Mouse (Mus musculus): Measurements from ENCODE around the gene Smyd3. TPM values are rescaled to one million over a fixed set of nuclear protein-coding genes. Genes with fewer than 3 reads are reported as not detected.

Smyd3 gene
- polyA plus RNA-seq (2011; ENCODE audit: insufficient read depth, insufficient read length, low read depth, missing spikeins) = 40.2 and 44.0 TPM in 2 replicates

GRCm38 (mm10) chr1:179517713-179518465 lies at the start of gene Smyd3:
TSS of gene Smyd3 (minus strand) at chr1:179518041.
- TF ChIP-seq EP300 (IDR thresholded peaks at IDR 0.05; ENCODE audit: insufficient read depth, low read depth, low read length) (peak; percentile 62), POLR2A (IDR thresholded peaks at IDR 0.05; ENCODE audit: insufficient read depth, low read length) (peak; percentile 96), CTCF (IDR thresholded peaks at IDR 0.05; ENCODE audit: low read depth, low read length) (peak; percentile 14)
- peak within 1 kb of the TSS; percentile 71 for H3K4me3 ChIP-seq (ENCODE audit: low read depth, low read length)
- no peak within 1 kb of the TSS for H3K27ac ChIP-seq (ENCODE audit: insufficient read depth, low read length)
- H3K9me3 ChIP-seq (replicated peaks; ENCODE audit: control insufficient read depth, insufficient read depth, low read length, poor library complexity, severe bottlenecking) = no peaks in the 10 kb centered on the region
- H3K9ac ChIP-seq (ENCODE audit: low read depth, poor library complexity, severe bottlenecking) = peak within 1 kb of the TSS; percentile 61
- no peaks in the 10 kb centered on the region for H3K27me3 ChIP-seq (ENCODE audit: control insufficient read depth, insufficient read depth, low read length, poor library complexity, severe bottlenecking)
- H3K36me3 ChIP-seq (ENCODE audit: control insufficient read depth, insufficient read depth, low read length, poor library complexity, severe bottlenecking) = no peaks in the 10 kb centered on the region
- H3K4me1 ChIP-seq (ENCODE audit: control insufficient read depth, insufficient read depth, low read length) = no peaks in the 10 kb centered on the region

GRCm38 (mm10) chr1:179567558-179567957 lies 49.7 kb upstream of the Smyd3 start:
- no peak overlapping the region for H3K27ac ChIP-seq (ENCODE audit: insufficient read depth, low read length)
- H3K9me3 ChIP-seq (replicated peaks; ENCODE audit: control insufficient read depth, insufficient read depth, low read length, poor library complexity, severe bottlenecking) = no peaks in the 10 kb centered on the region
- no peak overlapping the region for H3K4me3 ChIP-seq (ENCODE audit: low read depth, low read length)
- peaks cover 7% of the 10 kb centered on the region for H3K4me1 ChIP-seq (ENCODE audit: control insufficient read depth, insufficient read depth, low read length)
- no peak overlapping the region for H3K9ac ChIP-seq (ENCODE audit: low read depth, poor library complexity, severe bottlenecking)
- TF ChIP-seq POLR2A (IDR thresholded peaks at IDR 0.05; ENCODE audit: insufficient read depth, low read length) (no peak), CTCF (IDR thresholded peaks at IDR 0.05; ENCODE audit: low read depth, low read length) (no peak), EP300 (IDR thresholded peaks at IDR 0.05; ENCODE audit: insufficient read depth, low read depth, low read length) (no peak)
- H3K27me3 ChIP-seq (ENCODE audit: control insufficient read depth, insufficient read depth, low read length, poor library complexity, severe bottlenecking) = no peaks in the 10 kb centered on the region
- H3K36me3 ChIP-seq (ENCODE audit: control insufficient read depth, insufficient read depth, low read length, poor library complexity, severe bottlenecking) = no peaks in the 10 kb centered on the region

- H3K27ac ChIP-seq (ENCODE audit: insufficient read depth, low read length) = no peak overlapping the region
- H3K4me1 ChIP-seq (ENCODE audit: control insufficient read depth, insufficient read depth, low read length) = peaks cover 7% of the 10 kb centered on the region
- no peak overlapping the region for H3K9ac ChIP-seq (ENCODE audit: low read depth, poor library complexity, severe bottlenecking)
- H3K4me3 ChIP-seq (ENCODE audit: low read depth, low read length) = no peak overlapping the region
- H3K9me3 ChIP-seq (replicated peaks; ENCODE audit: control insufficient read depth, insufficient read depth, low read length, poor library complexity, severe bottlenecking) = no peaks in the 10 kb centered on the region
- H3K36me3 ChIP-seq (ENCODE audit: control insufficient read depth, insufficient read depth, low read length, poor library complexity, severe bottlenecking) = no peaks in the 10 kb centered on the region
- no peak for TF ChIP-seq CTCF (IDR thresholded peaks at IDR 0.05; ENCODE audit: low read depth, low read length)
- TF ChIP-seq EP300 (IDR thresholded peaks at IDR 0.05; ENCODE audit: insufficient read depth, low read depth, low read length) = no peak
- no peak for TF ChIP-seq POLR2A (IDR thresholded peaks at IDR 0.05; ENCODE audit: insufficient read depth, low read length)
- no peaks in the 10 kb centered on the region for H3K27me3 ChIP-seq (ENCODE audit: control insufficient read depth, insufficient read depth, low read length, poor library complexity, severe bottlenecking)
Measured at GRCm38 (mm10) chr1:179563926-179564325, 46.1 kb upstream of the Smyd3 start.

GRCm38 (mm10) chr1:179563211-179563610 lies 45.4 kb upstream of the Smyd3 start:
- Histone ChIP-seq H3K4me1 (ENCODE audit: control insufficient read depth, insufficient read depth, low read length) (peaks cover 5% of the 10 kb centered on the region), H3K4me3 (ENCODE audit: low read depth, low read length) (no peak overlapping the region), H3K27ac (ENCODE audit: insufficient read depth, low read length) (no peak overlapping the region), H3K27me3 (ENCODE audit: control insufficient read depth, insufficient read depth, low read length, poor library complexity, severe bottlenecking) (no peaks in the 10 kb centered on the region), H3K9me3 (replicated peaks; ENCODE audit: control insufficient read depth, insufficient read depth, low read length, poor library complexity, severe bottlenecking) (no peaks in the 10 kb centered on the region), H3K9ac (ENCODE audit: low read depth, poor library complexity, severe bottlenecking) (no peak overlapping the region), H3K36me3 (ENCODE audit: control insufficient read depth, insufficient read depth, low read length, poor library complexity, severe bottlenecking) (no peaks in the 10 kb centered on the region)
- TF ChIP-seq POLR2A (IDR thresholded peaks at IDR 0.05; ENCODE audit: insufficient read depth, low read length) (no peak), CTCF (IDR thresholded peaks at IDR 0.05; ENCODE audit: low read depth, low read length) (no peak)

GRCm38 (mm10) chr1:179560845-179561430 lies 43.1 kb upstream of the Smyd3 start:
- Histone ChIP-seq H3K4me1 (ENCODE audit: control insufficient read depth, insufficient read depth, low read length) (peaks cover 1% of the 10 kb centered on the region), H3K27ac (ENCODE audit: insufficient read depth, low read length) (no peak overlapping the region), H3K9me3 (replicated peaks; ENCODE audit: control insufficient read depth, insufficient read depth, low read length, poor library complexity, severe bottlenecking) (no peaks in the 10 kb centered on the region), H3K36me3 (ENCODE audit: control insufficient read depth, insufficient read depth, low read length, poor library complexity, severe bottlenecking) (no peaks in the 10 kb centered on the region), H3K27me3 (ENCODE audit: control insufficient read depth, insufficient read depth, low read length, poor library complexity, severe bottlenecking) (no peaks in the 10 kb centered on the region), H3K4me3 (ENCODE audit: low read depth, low read length) (no peak overlapping the region), H3K9ac (ENCODE audit: low read depth, poor library complexity, severe bottlenecking) (no peak overlapping the region)
- TF ChIP-seq EP300 (IDR thresholded peaks at IDR 0.05; ENCODE audit: insufficient read depth, low read depth, low read length) (no peak), CTCF (IDR thresholded peaks at IDR 0.05; ENCODE audit: low read depth, low read length) (no peak), POLR2A (IDR thresholded peaks at IDR 0.05; ENCODE audit: insufficient read depth, low read length) (no peak)
